Mouse (Mus musculus) left cerebral cortex, postnatal 4 days (tissue): ENCODE measurements at regions not wholly inside any gene's neighbourhood (a gene's known extent, or its start where the extent isn't known, plus 50 kb on each side); places are given as distances from the start of the nearest gene placed in this dataset.

ENCODE experiments used
- DNase-seq: peaks from one replicate; pipeline ENCODE4 v3.0.0-alpha.2; 2022
- intact Hi-C: fragments of 180-260 bp; cut with DNase I; formaldehyde crosslinking; loops from one replicate; pipeline ENCODE4 v1.15.1; 2025

DNA sequence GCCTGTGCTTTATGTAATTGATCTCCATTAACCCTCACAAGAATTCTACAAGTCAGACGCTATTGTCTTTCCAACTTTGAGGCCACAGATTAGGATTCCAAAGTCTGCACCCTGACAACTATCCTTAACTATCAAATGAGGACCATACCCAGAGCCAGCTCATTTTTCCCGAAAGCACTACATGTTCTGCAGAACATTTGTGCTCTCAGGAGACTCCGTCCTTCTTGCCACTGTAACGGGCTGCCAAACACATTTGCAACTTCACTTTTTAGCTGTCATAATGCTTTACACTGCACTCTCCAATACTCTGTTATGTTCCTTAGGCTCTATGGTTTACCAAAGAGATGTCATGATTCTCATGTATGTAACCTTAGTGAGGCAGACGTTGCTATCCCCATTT, 350.7 kb downstream of the Mtx2 start:
- no peak for DNase-seq
- intact Hi-C loops, result no loop called here

DNA sequence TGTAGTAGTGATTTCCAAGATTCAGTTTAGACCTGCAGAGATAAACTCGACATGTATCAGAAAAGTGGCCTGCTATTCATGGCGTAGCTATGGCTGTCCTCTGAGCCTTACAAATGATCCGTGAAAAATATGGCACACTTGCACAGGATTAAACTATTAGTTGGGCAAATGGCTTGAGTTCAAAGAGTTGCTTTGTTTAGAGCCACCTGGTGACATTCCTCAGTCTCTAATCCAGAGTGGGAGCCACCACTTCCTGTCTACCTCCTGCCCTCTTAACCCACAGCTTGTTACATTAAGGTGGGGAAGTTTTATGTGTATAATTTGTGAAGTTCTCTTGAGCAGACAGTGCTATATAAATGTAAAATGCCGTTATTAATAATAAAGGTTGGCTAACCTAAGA, 357.7 kb downstream of the Mtx2 start:
- DNase-seq, result no peak
- intact Hi-C loops, result no loop called here

DNA sequence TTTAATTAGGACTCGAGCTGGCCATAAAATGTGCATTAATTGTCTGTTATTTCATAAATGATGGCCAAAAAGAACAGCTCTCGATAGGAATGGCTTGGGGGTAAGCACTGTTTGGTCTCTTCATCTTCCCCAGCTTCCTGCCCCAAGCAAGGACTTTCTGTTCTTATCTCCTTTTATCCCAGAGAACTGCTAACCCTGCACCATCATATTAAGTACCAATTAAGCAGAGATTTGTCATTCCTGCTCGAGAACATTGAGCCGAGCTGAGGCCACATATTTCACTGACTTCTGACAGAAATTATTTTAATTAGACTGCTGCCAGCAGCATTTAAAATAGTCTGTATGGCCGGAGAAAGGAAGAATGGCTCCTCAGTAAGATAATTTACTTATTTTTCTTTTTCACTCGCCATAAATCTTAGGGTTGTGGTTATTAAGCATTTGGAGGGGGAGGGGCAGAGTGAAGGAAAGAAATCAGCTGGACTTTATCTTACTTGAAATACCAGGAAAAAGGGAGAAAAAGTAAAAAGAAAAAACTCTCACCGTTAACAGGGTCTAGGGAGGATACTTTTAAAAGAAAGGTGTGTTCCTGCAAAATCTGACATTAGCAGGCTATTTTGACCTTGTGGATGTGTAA, 377.1 kb downstream of the Mtx2 start:
- no peak for DNase-seq
- intact Hi-C loops, result no loop called here

DNA sequence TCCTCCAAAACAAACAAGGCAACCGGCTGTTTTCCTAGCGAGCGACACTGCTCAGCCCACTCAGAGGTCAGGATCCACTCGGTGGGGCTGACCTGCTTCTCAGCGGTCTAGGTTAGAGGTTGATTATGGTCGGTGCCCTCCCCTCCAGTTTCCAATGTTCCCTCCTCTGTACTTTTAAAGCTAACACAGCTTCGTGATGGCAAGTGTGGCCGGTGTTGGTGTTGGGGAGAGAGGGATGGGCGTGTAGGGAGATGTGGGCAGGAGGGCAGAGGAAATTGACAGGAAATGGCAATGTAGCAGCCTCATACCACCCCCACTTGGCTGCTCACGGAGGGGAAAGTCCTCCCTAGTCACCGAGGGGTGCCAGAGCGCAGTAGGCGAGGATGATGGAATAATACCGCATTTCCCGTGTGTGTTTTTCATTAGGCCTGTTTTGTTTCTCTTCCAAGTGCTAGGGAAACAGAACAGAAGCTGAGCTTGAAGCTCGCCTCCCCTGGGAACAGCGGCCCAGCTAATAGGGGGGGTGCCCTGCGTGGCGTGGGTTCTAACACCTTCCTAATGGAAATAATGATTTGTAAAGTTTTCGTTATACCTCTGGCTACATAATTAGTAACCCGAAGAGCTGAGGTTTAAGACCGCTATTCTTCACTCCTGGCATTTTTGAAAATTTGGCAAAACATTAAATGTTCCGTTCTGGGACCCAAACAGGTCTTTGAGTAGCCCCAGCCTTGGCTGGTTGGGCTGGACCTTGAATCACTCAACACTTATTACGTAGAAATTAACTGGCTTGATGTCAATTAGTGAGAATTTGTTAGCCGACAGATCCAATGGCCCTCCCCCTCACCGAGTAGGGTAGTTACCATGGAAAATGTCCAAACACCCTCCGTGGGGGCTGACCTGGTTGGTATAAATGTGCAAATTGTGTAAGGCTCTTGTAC, 383.5 kb downstream of the Mtx2 start:
- intact Hi-C loops, result no loop called here

DNA sequence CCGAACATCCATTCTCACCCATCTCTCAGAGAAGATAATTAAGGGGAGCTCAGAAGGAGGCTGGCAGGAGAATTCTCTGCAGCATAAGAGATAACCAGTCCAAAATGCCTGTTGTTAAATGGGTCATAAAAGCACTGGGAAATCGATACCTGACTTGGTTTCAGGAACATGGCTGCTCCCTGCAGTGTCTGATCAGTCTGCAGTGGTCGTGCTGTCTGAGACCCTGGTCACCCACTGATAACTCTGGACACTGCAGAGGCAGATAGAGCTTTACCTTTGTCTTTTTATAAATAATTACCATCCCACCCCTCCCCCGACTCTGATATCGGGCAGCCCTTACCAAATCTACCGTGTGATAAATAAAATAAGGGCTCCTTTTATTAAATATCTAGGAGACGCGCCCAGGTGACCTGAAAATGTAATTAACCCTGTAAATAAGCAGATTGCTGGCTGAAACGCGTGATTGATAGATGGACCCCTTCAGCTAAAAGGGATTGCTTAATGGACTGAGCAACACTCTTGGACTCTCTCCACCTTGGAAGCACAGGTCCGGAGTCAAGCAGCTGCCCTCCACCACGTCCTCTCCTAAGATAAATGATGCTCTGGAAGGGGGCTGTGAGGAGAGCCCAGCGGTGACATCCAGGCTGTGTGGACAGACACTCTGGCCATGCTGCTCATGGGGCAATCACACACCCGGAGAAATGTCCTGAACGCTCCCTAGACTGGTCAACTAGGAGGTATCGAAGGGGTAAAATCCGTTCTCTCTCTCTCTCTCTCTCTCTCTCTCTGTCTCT, 384.4 kb downstream of the Mtx2 start:
- DNase-seq, result peak; percentile 10
- intact Hi-C loops, result no loop called here

More for the DNA sequence above, 383.5 kb downstream of the Mtx2 start:
- peak; percentile 9 for DNase-seq

DNA sequence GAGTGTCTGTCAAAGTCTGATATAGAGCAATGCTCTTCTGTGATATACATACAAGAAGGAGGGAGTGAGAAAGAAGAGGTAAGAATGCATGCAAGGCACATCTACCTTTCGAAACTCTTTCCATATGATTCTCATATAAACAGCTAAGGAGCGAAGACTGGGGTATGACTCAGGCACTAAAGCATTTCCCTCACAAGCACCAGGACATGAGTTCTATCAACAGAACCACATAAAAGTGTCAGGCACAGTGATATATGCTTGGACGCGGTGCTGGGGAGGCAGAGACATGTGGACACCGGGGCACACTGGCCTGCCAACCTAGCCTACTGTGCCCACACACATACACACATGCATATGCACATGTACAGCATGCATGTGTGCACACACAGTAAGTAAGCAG, 391.3 kb downstream of the Mtx2 start:
- intact Hi-C loops, result no loop called here
- DNase-seq, result no peak

DNA sequence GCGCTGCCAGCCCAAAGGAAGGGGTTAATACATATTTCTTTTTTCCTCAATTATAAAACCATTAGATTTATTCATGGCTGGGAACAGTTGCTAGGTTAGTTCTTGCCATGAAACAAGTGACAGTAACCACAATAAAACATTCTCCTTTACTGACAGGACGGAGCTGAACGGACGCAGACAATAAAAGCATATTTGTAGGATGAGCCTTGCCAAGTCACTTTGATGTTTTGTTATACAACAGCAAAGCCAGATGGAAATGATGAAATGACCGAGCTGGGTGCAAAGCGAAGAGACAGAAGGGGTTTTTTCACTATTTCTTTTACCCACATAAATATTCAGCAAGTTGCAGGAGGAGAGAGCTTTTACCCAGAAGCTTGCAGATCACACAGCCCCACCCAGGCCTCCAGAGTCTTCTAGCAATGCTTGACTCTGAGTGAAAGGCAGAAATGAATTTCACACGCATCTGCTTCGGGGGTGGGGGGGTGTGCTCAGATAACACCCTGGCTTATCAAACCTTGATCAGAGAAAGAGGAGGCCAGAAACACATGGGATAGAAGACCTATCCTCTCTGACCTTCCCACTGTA, 395.3 kb downstream of the Mtx2 start:
- intact Hi-C loops, result no loop called here
- no peak for DNase-seq

DNA sequence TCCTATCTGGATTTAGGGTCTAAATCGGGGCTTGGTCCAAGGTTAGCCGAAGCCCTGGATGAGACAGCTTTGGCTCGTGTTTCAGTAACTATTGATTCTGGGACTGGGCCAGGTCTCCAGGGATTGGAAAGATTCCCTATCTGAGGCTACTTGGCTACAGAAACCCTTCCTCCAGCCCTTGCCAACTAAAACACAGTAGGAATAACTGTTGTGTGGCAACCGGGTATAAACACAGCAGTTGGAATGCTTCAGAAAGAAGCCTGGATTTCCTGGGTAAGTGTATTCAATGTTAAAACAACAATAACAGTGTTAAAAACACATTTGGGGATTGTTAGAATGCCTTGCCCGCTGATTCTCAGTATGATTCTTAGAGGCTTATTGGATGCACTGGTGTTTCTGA, 398.8 kb downstream of the Mtx2 start:
- intact Hi-C loops, result no loop called here

DNA sequence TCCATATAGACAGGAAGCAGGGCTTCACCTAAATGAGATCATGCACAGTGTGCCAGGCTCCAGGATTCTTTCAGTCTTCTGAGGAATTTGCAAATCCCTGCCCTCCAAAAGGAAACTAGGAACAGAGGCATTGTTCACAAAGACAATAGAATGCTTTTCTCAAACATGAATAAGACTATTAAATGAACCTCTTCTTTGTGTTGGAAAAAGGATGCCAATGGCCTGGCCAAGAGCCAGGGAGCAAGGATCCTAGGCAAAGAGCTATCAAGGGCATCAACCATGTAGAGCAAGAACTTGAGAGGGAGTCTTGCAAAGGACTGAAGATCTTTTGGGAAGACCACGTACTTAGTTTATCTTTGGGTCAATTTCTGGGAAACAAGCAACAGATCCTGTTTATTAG, 415.4 kb downstream of the Mtx2 start:
- intact Hi-C loops, result no loop called here
- DNase-seq, result no peak

More for the DNA sequence above, 398.8 kb downstream of the Mtx2 start:
- DNase-seq, result peak; percentile 42

DNA sequence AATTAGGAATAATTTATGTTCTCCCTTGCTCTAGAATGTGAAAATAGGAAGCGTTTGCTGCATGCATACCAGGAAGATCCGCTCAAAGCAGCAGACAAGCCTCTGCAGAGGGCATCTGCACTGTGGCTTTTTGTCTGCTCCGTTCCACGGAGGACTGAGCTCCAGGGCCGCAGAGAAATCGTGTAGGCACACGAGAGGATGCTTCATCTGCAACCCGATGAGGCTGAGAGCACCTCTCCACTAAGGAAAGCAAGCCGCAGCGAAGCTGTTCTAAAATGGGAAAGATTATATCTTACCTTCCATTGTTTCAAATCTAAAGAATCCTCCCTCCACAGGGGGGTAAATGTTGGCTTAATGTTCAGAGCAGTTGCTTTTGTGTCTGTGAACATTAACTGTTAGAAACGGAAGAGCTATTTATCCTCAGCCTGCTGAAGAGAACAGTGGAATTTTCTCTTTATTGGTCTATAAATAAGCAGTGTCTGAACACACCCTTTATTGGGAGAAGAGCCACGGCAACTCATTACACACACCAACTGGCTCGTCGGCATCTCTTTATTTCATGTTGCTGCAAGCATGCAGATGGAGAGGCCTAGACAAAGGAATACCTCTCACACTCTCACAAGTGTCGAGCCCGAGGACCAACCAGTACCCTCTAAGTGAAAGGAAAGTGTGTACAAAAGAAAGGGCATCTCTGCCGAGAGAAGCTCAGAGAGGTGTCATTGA, 414.6 kb upstream of the Hnrnpa3 start:
- intact Hi-C loops, result no loop called here
- no peak for DNase-seq

DNA sequence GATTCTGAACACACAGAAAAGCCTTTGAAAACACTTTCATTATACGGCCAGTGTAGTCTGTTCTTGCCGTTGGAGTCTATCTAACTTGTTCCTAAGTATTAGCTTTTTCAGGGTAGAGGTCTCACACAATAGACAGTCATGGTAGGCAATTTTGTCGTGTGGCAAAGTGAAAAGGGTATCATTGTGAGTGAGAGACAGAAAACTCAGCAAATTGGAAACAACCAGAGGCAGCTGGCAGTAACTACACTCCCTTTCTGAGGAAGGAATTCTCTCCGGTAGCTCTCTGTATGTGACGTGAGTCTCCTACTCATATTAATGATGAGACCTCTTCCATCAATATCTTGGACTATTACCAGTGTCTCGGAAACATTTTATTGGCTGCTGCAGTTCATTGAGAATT, 413.8 kb upstream of the Hnrnpa3 start:
- intact Hi-C loops, result no loop called here
- no peak for DNase-seq

DNA sequence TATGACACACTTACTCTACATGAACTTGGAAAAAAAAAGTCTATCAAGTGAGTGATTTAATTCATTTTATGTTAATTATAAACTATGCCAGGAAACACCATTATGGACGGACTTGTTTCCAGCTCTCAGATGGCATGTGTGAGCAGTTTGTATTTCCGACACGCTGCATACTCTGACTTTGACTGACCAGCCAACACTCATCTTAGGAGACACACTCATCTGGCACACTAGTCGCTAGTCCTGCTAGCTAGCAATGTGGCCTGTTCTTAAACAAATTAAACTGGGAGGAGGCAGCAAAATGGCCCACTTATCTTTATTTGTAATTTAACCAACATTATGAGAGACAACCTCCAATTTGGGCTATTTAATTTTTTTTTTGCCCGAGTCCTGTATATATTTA, 413.4 kb upstream of the Hnrnpa3 start:
- no peak for DNase-seq

DNA sequence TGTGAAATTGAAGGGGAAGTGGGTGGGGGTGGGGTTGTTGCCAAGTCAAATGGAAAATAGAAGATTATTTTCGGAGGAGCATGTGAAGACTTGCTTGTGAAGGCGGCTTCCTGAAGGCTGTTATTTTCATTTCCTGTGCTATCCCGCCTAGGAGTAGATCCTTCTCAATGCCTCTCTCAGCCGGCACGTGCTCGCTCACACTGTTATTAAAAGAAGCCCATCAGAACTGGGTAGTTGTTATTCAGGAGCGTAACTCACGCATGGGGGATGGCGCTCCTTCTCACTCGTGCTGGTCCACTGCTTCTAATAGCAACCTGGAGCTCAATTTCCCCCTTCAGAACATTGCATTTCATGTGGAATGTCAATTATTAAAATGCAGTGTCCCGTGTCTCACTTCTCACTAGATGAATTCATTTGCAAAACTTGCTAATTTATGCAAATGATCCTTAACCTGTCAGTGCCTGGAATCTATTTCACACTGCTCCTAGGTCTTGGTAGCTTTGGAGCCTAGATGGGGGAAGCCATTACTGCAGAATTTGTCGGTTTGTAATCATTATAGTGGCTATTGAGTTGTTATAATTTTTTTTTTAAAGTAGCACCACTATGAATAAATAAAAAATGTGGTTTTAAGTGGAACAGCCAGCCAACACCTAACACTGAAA, 412.8 kb upstream of the Hnrnpa3 start:
- DNase-seq, result no peak
- intact Hi-C loops, result no loop called here

More for the DNA sequence above, 413.4 kb upstream of the Hnrnpa3 start:
- intact Hi-C loops, result no loop called here

DNA sequence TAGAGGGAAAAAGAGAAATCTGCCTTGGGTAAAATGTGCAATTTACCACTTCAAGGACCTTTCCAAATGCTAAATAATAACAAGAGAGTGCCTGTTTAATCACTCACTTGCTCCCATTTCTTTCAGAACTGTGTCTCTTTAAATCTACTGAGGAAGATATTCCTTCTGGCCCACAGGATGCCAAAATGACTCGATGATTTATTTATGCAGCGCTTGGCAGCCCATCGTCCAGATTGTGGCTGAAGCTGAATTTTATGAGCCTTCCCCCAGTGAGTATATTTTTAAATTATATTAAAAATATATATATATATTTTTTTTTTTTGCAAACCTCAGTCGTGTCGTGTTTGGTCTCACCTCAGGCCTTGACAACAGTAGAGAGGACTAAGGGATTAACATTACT, 410.8 kb upstream of the Hnrnpa3 start:
- intact Hi-C loops, result no loop called here
- DNase-seq, result no peak

DNA sequence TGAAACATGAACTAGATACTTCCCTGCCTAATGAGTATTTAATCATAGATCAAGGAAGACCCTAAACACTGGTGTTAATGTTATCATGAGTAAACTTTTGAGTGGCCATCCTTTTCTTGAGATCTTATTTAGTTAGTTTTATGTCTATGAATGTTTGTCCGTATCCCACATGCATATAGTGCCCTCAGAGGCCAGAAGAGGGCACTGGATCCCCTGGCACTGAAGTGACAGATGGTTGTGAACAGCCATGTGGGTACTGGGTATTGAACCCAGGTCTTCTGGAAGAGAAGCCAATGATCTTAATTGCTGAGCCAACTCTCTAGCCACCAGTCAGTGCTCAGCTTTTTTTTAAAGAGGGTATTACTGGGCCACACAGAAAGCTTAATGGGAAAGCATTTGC, 408.6 kb upstream of the Hnrnpa3 start:
- DNase-seq, result no peak
- intact Hi-C loops, result no loop called here

DNA sequence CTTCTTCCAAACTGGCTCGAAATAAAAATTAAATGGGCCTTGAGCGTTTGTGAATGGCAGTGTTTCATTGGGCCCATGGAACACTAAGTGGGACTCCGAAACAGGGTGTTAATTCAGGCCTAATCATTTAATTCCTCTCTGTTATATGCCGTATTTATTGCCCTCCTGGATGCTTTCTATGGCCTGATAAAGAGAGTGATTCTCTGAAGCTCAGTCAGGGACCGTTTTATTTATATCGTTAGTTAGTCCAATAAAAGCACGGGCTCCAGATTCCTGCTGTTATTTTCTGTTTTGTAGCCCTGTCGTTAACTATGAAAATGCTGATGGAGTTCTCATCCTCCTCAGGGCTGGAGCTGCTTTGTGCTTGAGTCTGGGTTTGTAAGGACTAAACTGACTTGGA, 406.2 kb upstream of the Hnrnpa3 start:
- DNase-seq, result no peak

DNA sequence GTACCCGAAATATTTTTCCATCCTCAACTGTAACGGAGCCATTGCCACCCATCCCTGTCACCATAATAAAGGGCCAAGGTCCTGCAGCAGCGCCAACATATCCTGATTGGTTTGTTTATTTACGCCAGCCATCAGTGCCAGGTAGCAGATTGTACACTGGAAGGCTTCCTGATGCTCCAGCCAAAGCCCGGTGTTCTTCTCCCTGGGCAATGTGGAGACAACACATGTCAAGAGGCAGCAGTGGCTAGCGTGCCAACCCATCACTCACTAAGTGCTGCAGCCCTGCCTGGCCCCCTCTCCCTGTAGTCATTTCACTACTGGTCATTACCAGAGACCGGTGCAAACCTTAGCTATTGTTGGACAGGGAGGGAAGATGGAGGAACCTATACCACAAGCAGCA, 393.8 kb upstream of the Hnrnpa3 start:
- intact Hi-C loops, result no loop called here
- peak; percentile 79 for DNase-seq

More for the DNA sequence above, 406.2 kb upstream of the Hnrnpa3 start:
- intact Hi-C loops, result no loop called here

DNA sequence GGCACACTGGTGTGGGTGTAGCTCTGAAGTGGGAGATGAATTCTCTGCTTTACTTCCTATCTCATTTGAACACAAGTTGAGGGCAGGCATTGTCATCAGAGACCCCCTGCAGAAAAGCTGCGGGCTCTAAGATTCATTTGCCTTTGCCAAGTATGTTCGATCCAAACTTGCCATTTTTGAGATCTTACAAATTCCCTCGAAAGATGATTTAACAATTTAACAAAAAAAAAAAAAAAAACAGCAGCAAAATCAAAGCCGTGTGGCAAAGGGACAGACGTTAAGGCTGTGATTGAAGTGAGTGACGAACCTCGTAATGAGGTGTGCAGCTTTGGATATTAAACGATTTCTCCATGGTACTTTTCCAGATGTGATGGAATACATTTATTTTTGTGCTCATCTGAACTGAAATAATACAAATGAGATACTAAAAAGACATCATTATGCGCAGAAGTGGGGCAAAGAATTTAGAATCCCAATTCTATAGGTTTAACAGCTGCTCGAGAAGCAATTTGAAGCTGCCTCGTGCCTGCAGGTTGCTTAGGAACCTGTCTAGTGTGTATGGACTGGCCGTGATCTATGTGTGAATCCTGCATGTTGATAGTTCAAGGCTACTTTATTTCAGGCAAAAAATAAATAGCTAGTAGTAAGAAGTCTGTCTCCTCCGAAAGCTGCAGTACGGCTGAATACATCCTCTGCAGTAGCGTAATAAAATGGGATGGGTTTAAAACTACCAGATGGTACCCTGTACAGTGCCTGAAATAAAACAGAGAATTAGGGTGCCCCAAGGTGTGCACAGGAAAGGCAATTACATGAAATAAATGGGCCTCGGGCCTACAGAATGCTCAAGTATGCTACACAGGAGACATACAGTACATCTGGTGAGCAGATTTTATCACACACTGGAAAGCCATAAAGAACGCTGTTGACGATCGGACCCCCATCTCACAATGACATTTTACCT, 393.0 kb upstream of the Hnrnpa3 start:
- no peak for DNase-seq
- intact Hi-C loops, result no loop called here

DNA sequence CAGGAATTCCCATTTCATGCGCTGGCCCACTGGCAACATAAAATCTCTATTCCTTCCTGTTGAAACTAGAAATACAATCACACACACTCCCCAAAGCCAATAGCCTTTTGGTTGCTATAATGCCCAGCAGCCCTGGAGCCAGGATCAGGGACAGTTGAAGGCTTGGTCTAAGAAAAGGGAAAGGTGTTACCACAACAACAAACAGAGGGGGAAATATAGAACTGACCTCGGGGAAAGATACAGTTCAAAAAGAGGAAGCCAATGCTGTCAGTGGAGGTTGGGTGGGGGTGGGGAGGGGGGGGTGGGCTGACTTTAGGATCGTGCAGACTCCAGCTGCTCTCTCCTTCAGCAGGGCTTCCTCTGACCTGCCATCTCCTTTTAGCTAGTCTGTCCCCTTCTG, 391.1 kb upstream of the Hnrnpa3 start:
- no peak for DNase-seq
- intact Hi-C loops, result no loop called here
